Mouse (Mus musculus) liver, embryonic 11.5 days (tissue): ENCODE data around the gene Kcne1. TPM values are rescaled to one million over a fixed set of nuclear protein-coding genes. Genes with fewer than 3 reads are reported as not detected.

Experiments
- ATAC-seq: fragments of 200-750 bp; cut with Nextera tagmentation; replicated peaks from 2 replicates; pipeline ENCODE4 v1.8.0; 2017; ENCODE audit warnings: moderate number of reproducible peaks, mild to moderate bottlenecking, moderate TSS enrichment, moderate library complexity; ENCODE audit not compliant: low FRiP score
- DNase-seq: peaks from one replicate; pipeline ENCODE4 v3.0.0-alpha.2; 2017; ENCODE audit warnings: low spot score
- H3K27ac ChIP-seq: fragments of 300-500 bp; sonication (generic); 2 replicates; pipeline ENCODE4 v1.5.1; 2014; ENCODE audit warnings: mild to moderate bottlenecking, low read depth, low read length, control low read depth
- H3K27me3 ChIP-seq: fragments of 300-500 bp; sonication (generic); replicated peaks from 2 replicates; pipeline ENCODE4 v1.6.1; 2014; ENCODE audit warnings: low read length, mixed read lengths; ENCODE audit not compliant: control insufficient read depth, insufficient read depth
- H3K36me3 ChIP-seq: fragments of 300-500 bp; sonication (generic); 2 replicates; pipeline ENCODE4 v1.6.1; 2014; ENCODE audit warnings: mild to moderate bottlenecking, low read length, moderate library complexity, mixed read lengths; ENCODE audit not compliant: control insufficient read depth, insufficient read depth
- H3K4me1 ChIP-seq: fragments of 300-500 bp; sonication (generic); replicated peaks from 2 replicates; pipeline ENCODE4 v1.6.1; 2014; ENCODE audit warnings: low read length, mixed read lengths; ENCODE audit not compliant: control insufficient read depth, insufficient read depth
- H3K4me2 ChIP-seq: fragments of 300-500 bp; sonication (generic); 2 replicates; pipeline ENCODE4 v1.6.1; 2014; ENCODE audit warnings: mild to moderate bottlenecking, control low read depth, moderate library complexity
- H3K4me3 ChIP-seq: fragments of 300-500 bp; sonication (generic); 2 replicates; pipeline ENCODE4 v1.5.1; 2014; ENCODE audit warnings: low read depth, low read length, control low read depth
- H3K9ac ChIP-seq: fragments of 300-500 bp; sonication (generic); 2 replicates; pipeline ENCODE4 v1.6.1; 2014; ENCODE audit warnings: low read depth, low read length, control low read depth
- H3K9me3 ChIP-seq: fragments of 300-500 bp; sonication (generic); 2 replicates; pipeline ENCODE4 v1.6.1; 2016; ENCODE audit warnings: low read length, inconsistent platforms, mixed read lengths; ENCODE audit not compliant: control insufficient read depth
- WGBS: fragments of 180-500 bp; shearing (Covaris S2); extraction: QIAGEN DNeasy Blood & Tissue Kit; methylation state at CpG from one replicate; pipeline ENCODE4 v1.1.7; 2014; 5-methylcytosine and 5-hydroxymethylcytosine counted together
- polyA plus RNA-seq: library from polyadenylated mRNA; unstranded; fragments of >200 nt; fragmentation: Nextera tagmentation; extraction: Ambion mirVana; gene quantifications from 2 replicates; pipeline ENCODE4 v1.2.1, GENCODE M21; 2014

Gene Kcne1
- polyA plus RNA-seq, 1 experiment from 2014 or later: not detected

GRCm38 (mm10) chr16:92353295-92353694 lies 6.0 kb downstream of the Kcne1 start:
- Histone ChIP-seq H3K36me3 (no peaks in the 10 kb centered on the region), H3K4me1 (peaks cover 3% of the 10 kb centered on the region; the same call in 1 of the 2 replicates), H3K27ac (no peak overlapping the region), H3K27me3 (0 out of 2 replicates have a peak, but pooled peaks cover 2% of the 10 kb centered on the region), H3K4me2 (no peak overlapping the region), H3K9ac (no peak overlapping the region), H3K4me3 (no peak overlapping the region), H3K9me3 (no peaks in the 10 kb centered on the region)
- no peak for ATAC-seq
- 88% methylated on average over 12 of the region's 12 CpGs for WGBS
- DNase-seq: no peak

DNA sequence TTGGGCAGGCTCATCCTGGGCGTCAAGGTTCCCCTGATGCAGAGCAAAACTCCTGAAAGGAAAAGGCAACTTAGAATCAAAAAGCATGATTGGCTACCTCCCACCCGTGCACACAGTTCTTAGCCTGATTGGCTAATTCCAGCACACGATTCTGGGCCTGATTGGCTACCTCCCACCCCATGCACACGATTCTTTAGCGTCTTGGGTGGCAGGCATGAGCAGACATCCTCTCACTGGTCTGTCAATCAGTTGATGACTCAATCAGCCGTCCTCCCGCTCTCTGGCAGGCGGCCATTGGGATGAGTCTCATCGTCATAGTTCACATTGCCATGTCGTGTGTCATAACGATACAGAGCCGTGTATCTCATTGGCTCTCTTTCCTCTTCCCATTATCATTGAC lies 10.3 kb downstream of the Kcne1 start:
- no peaks in the 10 kb centered on the region for H3K36me3 ChIP-seq
- peaks cover 17% of the 10 kb centered on the region for H3K4me1 ChIP-seq
- ATAC-seq: no peak
- DNase-seq: no peak
- no peak overlapping the region for H3K9ac ChIP-seq
- WGBS: 79% methylated on average over 12 of the region's 12 CpGs
- H3K9me3 ChIP-seq: no peaks in the 10 kb centered on the region
- H3K4me3 ChIP-seq: no peak overlapping the region
- H3K27ac ChIP-seq: no peak overlapping the region
- no peaks in the 10 kb centered on the region for H3K27me3 ChIP-seq
- H3K4me2 ChIP-seq: no peak overlapping the region

DNA sequence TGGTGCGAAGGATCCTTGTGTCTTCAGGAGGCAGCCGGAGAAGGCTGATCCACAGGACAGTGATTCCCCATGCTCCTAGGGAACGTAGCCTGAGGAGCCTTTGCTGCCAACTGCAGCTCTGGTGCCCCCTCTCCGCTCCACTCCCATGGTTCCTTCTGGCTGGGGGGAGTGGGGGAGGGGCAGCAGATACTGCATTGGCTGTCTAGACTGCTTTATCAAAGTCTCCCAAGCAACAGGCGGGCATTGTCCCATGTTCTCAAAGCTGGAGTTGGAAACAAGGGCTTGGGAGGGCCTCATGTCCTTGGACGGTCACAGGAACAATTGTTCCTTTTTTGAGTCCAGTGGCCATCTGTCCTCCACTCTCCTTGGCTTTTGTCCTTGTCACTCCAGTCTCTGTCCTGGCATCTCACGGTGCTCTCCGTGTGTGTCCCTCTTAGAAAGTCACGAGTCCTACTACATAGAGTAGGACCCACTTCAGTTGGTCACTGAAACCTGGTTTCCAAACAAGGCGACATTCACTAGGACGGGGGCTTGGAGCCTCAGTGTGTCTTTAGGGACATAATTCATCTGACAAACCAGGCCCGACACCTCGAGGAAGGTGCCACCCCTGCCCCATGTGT lies 12.9 kb downstream of the Kcne1 start:
- H3K9ac ChIP-seq: no peak overlapping the region
- H3K4me1 ChIP-seq: peaks cover 17% of the 10 kb centered on the region
- no peak overlapping the region for H3K27ac ChIP-seq
- H3K36me3 ChIP-seq: no peaks in the 10 kb centered on the region
- ATAC-seq (0 out of 2 replicates have a peak, but pooled peaks have one; percentile 42), DNase-seq (no peak)
- WGBS: 74% methylated on average over 13 of the region's 13 CpGs
- H3K4me2 ChIP-seq: no peak overlapping the region; the same call in 1 of the 2 replicates
- H3K4me3 ChIP-seq: no peak overlapping the region
- H3K9me3 ChIP-seq: no peaks in the 10 kb centered on the region
- no peaks in the 10 kb centered on the region for H3K27me3 ChIP-seq

- peaks cover 27% of the 10 kb centered on the region for H3K4me1 ChIP-seq
- H3K27me3 ChIP-seq: no peaks in the 10 kb centered on the region
- DNase-seq (peak; percentile 37), ATAC-seq (peak; percentile 57)
- 30% methylated on average over 11 of the region's 11 CpGs for WGBS
- no peaks in the 10 kb centered on the region for H3K9me3 ChIP-seq
- peak overlapping the region; percentile 49 for H3K4me2 ChIP-seq
- H3K4me3 ChIP-seq: no peak overlapping the region
- H3K27ac ChIP-seq: peak overlapping the region; percentile 38; the same call in 1 of the 2 replicates
- no peaks in the 10 kb centered on the region for H3K36me3 ChIP-seq
- H3K9ac ChIP-seq: 0 out of 2 replicates have a peak overlapping the region, but pooled peaks have one; percentile 30
Observed at GRCm38 (mm10) chr16:92345177-92345576, 14.1 kb downstream of the Kcne1 start.

GRCm38 (mm10) chr16:92340612-92341511 lies 18.4 kb downstream of the Kcne1 start:
- Histone ChIP-seq H3K4me1 (peaks cover 25% of the 10 kb centered on the region), H3K36me3 (no peaks in the 10 kb centered on the region), H3K4me3 (peak overlapping the region; percentile 38), H3K9me3 (no peaks in the 10 kb centered on the region), H3K4me2 (peak overlapping the region; percentile 65), H3K27ac (no peak overlapping the region), H3K9ac (no peak overlapping the region; the same call in 1 of the 2 replicates), H3K27me3 (no peaks in the 10 kb centered on the region; the same call in 1 of the 2 replicates)
- peak; percentile 72 for DNase-seq
- peak; percentile 83 for ATAC-seq
- WGBS: 21% methylated on average over 27 of the region's 27 CpGs

DNA sequence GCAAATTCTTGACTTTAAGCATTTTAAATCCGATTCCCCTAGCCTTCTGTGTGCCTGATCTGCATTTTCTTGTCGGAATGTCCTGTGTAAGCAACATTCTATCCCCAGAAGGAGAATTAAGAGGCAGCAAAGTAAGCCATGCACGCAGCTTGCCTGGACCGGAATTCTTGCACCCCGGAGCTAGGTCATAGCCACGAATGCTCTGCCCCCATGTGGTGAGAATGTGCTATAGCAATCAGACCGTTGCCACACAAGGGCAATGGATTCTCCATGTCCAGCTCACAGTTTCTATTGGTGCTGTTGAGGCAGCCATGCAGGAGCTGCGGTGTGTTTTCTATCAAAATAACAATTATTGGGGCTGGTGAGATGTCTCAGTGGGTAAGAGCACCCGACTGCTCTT lies 23.0 kb downstream of the Kcne1 start:
- no peaks in the 10 kb centered on the region for H3K9me3 ChIP-seq
- no peak overlapping the region for H3K4me2 ChIP-seq
- no peaks in the 10 kb centered on the region; the same call in 1 of the 2 replicates for H3K27me3 ChIP-seq
- H3K27ac ChIP-seq: no peak overlapping the region
- H3K9ac ChIP-seq: no peak overlapping the region
- no peak overlapping the region for H3K4me3 ChIP-seq
- peak; percentile 63 for DNase-seq
- 0 out of 2 replicates have a peak, but pooled peaks have one; percentile 42 for ATAC-seq
- peaks cover 16% of the 10 kb centered on the region for H3K4me1 ChIP-seq
- WGBS: 11% methylated on average over 9 of the region's 9 CpGs
- H3K36me3 ChIP-seq: no peaks in the 10 kb centered on the region

DNA sequence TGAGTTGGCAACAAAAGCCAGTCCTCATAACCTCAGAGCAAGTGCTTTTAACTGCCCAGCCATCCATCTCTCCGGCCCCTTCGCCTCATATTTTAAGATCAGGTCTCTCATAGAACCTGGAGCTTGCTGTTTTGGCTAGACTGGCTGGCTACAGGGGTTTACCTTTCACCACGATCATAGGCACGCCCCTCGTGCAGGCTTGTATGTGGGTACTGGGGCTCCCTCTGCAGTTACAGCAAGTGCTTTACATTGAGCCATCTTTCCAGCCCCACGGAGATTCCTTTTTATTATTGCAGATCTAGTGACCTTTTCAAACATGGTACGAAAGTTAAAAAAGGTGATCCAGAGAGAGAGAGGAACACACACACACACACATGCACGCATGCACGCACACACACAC lies 24.7 kb downstream of the Kcne1 start:
- WGBS: 63% methylated on average over 9 of the region's 9 CpGs
- H3K4me2 ChIP-seq: no peak overlapping the region

GRCm38 (mm10) chr16:92330966-92331365 lies 28.3 kb downstream of the Kcne1 start:
- H3K27ac ChIP-seq: peak overlapping the region; percentile 52; the same call in 1 of the 2 replicates
- peaks cover 8% of the 10 kb centered on the region; the same call in 1 of the 2 replicates for H3K4me1 ChIP-seq
- no peak for DNase-seq
- ATAC-seq: 0 out of 2 replicates have a peak, but pooled peaks have one; percentile 36
- no peaks in the 10 kb centered on the region for H3K9me3 ChIP-seq
- H3K4me2 ChIP-seq: no peak overlapping the region
- WGBS: 53% methylated on average over 5 of the region's 5 CpGs
- H3K36me3 ChIP-seq: no peaks in the 10 kb centered on the region
- no peak overlapping the region for H3K9ac ChIP-seq
- no peaks in the 10 kb centered on the region for H3K27me3 ChIP-seq
- H3K4me3 ChIP-seq: no peak overlapping the region

More for the DNA sequence above, 24.7 kb downstream of the Kcne1 start:
- Histone ChIP-seq H3K9ac (no peak overlapping the region), H3K9me3 (no peaks in the 10 kb centered on the region), H3K4me3 (no peak overlapping the region), H3K27ac (no peak overlapping the region), H3K27me3 (no peaks in the 10 kb centered on the region; the same call in 1 of the 2 replicates), H3K4me1 (peaks cover 8% of the 10 kb centered on the region), H3K36me3 (no peaks in the 10 kb centered on the region)
- ATAC-seq (no peak), DNase-seq (no peak)
